Mouse (Mus musculus): ENCODE results near the gene Gm36245.
A peak's percentile ranks its signal among the peaks of the same experiment; 100 is the strongest.
"Not testable (repeated sequence)": the region's sequence is repeated elsewhere in the genome, so short reads cannot be mapped to it uniquely, and the experiment has no call there.

Gm36245 gene

GRCm38 (mm10) chr15:77598958-77599357 is at the start of gene Gm36245:
Gm36245 (plus strand) TSS chr15:77599258.
- DNase-seq (ENCODE audit: low read depth, low spot score): no peak

GRCm38 (mm10) chr15:77561792-77562191 is 37.3 kb upstream of the Gm36245 start, which contains the start of gene 1700025B11Rik:
1700025B11Rik (minus strand) TSS chr15:77561892.
- no peak for DNase-seq (ENCODE audit: low read depth, low spot score)

GRCm38 (mm10) chr15:77563219-77563618 is 35.8 kb upstream of the Gm36245 start:
- no peak for DNase-seq (ENCODE audit: low read depth, low spot score)

GRCm38 (mm10) chr15:77578801-77579200 is 20.3 kb upstream of the Gm36245 start:
- DNase-seq (ENCODE audit: low read depth, low spot score): peak; percentile 16

GRCm38 (mm10) chr15:77579311-77579710 is 19.7 kb upstream of the Gm36245 start:
- DNase-seq (ENCODE audit: low read depth, low spot score): no peak

- no peak for DNase-seq (ENCODE audit: low read depth, low spot score)
Measured at GRCm38 (mm10) chr15:77581681-77582080, 17.4 kb upstream of the Gm36245 start.

- DNase-seq (ENCODE audit: low read depth, low spot score): no peak
Measured at GRCm38 (mm10) chr15:77587026-77587425, 12.0 kb upstream of the Gm36245 start.

GRCm38 (mm10) chr15:77588981-77589380 is 10.1 kb upstream of the Gm36245 start:
- DNase-seq (ENCODE audit: low read depth, low spot score): no peak

- no peak for DNase-seq (ENCODE audit: low read depth, low spot score)
Measured at GRCm38 (mm10) chr15:77590881-77591280, 8.2 kb upstream of the Gm36245 start.

GRCm38 (mm10) chr15:77593557-77593956 is 5.5 kb upstream of the Gm36245 start:
- DNase-seq (ENCODE audit: low read depth, low spot score): no peak

GRCm38 (mm10) chr15:77595961-77596360 is 3.1 kb upstream of the Gm36245 start, which contains the start of gene Apol10b:
Apol10b (minus strand) TSS chr15:77596125.
- DNase-seq (ENCODE audit: low read depth, low spot score): peak; percentile 55

GRCm38 (mm10) chr15:77598429-77598828 is 629 bp upstream of the Gm36245 start:
- DNase-seq (ENCODE audit: low read depth, low spot score): no peak

- DNase-seq (ENCODE audit: low read depth, low spot score): no peak
Measured at GRCm38 (mm10) chr15:77606069-77606468, 7.0 kb downstream of the Gm36245 start.

- no peak for DNase-seq (ENCODE audit: low read depth, low spot score)
Measured at GRCm38 (mm10) chr15:77624710-77625109, 25.7 kb downstream of the Gm36245 start.

- not testable (repeated sequence) for DNase-seq (ENCODE audit: low read depth, low spot score)
Measured at GRCm38 (mm10) chr15:77626471-77626870, 27.4 kb downstream of the Gm36245 start.

GRCm38 (mm10) chr15:77628647-77629046 is 29.6 kb downstream of the Gm36245 start:
- DNase-seq (ENCODE audit: low read depth, low spot score): not testable (repeated sequence)

- DNase-seq (ENCODE audit: low read depth, low spot score): not testable (repeated sequence)
Measured at GRCm38 (mm10) chr15:77629822-77630221, 30.8 kb downstream of the Gm36245 start.

GRCm38 (mm10) chr15:77643176-77643575 is 44.1 kb downstream of the Gm36245 start, which contains the start of gene Apol11b:
Apol11b (minus strand) TSS chr15:77643286.
- DNase-seq (ENCODE audit: low read depth, low spot score): not testable (repeated sequence)

GRCm38 (mm10) chr15:77651143-77651542 is 52.1 kb downstream of the Gm36245 start:
- DNase-seq (ENCODE audit: low read depth, low spot score): not testable (repeated sequence)
